Mouse (Mus musculus) brain, embryonic 14.5 days (tissue): ENCODE results near the gene Plekhg5.

Experiments
- CTCF ChIP-seq: fragments of 200-500 bp; IDR thresholded peaks from 2 replicates; pipeline ENCODE4 v1.5.1; 2012; ENCODE audit warnings: inconsistent platforms, mild to moderate bottlenecking, moderate library complexity, borderline replicate concordance; ENCODE audit not compliant: insufficient read depth, insufficient read length; ENCODE audit errors: extremely low read depth
- POLR2A ChIP-seq: fragments of 200-500 bp; IDR thresholded peaks from 2 replicates; pipeline ENCODE4 v1.6.1; 2012; ENCODE audit warnings: mild to moderate bottlenecking, inconsistent platforms, borderline replicate concordance; ENCODE audit not compliant: poor library complexity, insufficient read depth, insufficient read length, severe bottlenecking; ENCODE audit errors: extremely low read depth

GRCm38 (mm10) chr4:152067280-152067679, 5.0 kb upstream of the Plekhg5 start:
- TF ChIP-seq CTCF (no peak), POLR2A (no peak)
